Mouse (Mus musculus) heart, postnatal 0 days (tissue): ENCODE measurements around the gene Rnf167. TPM values are rescaled to one million over a fixed set of nuclear protein-coding genes. Genes with fewer than 3 reads are reported as not detected.

Experiments used
- ATAC-seq: fragments of 200-750 bp; cut with Nextera tagmentation; 2 replicates; pipeline ENCODE4 v1.8.0; 2017; ENCODE audit warnings: low read depth, moderate number of reproducible peaks, moderate library complexity; ENCODE audit not compliant: insufficient read depth
- DNase-seq: peaks from one replicate; pipeline ENCODE4 v3.0.0-alpha.2; 2016; ENCODE audit warnings: low spot score
- H3K27ac ChIP-seq: fragments of 300-500 bp; sonication (generic); 2 replicates; pipeline ENCODE4 v1.5.1; 2014; ENCODE audit warnings: low read depth, mild to moderate bottlenecking
- H3K27me3 ChIP-seq: fragments of 300-500 bp; sonication (generic); 2 replicates; pipeline ENCODE4 v1.6.1; 2014; ENCODE audit warnings: low read length, mixed read lengths; ENCODE audit not compliant: control insufficient read depth, insufficient read depth
- H3K36me3 ChIP-seq: fragments of 300-500 bp; sonication (generic); replicated peaks from 2 replicates; pipeline ENCODE4 v1.6.1; 2014; ENCODE audit warnings: low read length, mixed read lengths; ENCODE audit not compliant: control insufficient read depth, insufficient read depth
- H3K4me1 ChIP-seq: fragments of 300-500 bp; sonication (generic); 2 replicates; pipeline ENCODE4 v1.6.1; 2014; ENCODE audit warnings: antibody characterized with exemption; ENCODE audit not compliant: control insufficient read depth, insufficient read depth
- H3K4me2 ChIP-seq: fragments of 300-500 bp; sonication (generic); 2 replicates; pipeline ENCODE4 v1.6.1; 2014; ENCODE audit warnings: low read depth, mild to moderate bottlenecking, low read length, moderate library complexity
- H3K4me3 ChIP-seq: fragments of 300-500 bp; sonication (generic); 2 replicates; pipeline ENCODE4 v1.5.1; 2014; ENCODE audit warnings: low read depth, low read length
- H3K9ac ChIP-seq: fragments of 300-500 bp; sonication (generic); replicated peaks from 2 replicates; pipeline ENCODE4 v1.6.1; 2014; ENCODE audit warnings: low read depth, low read length, mixed read lengths
- H3K9me3 ChIP-seq: fragments of 300-500 bp; sonication (generic); replicated peaks from 2 replicates; pipeline ENCODE4 v1.6.1; 2016; ENCODE audit warnings: low read length; ENCODE audit not compliant: control insufficient read depth
- CTCF ChIP-seq: IDR thresholded peaks from 2 replicates; pipeline ENCODE4 v1.5.1; 2016; ENCODE audit warnings: antibody characterized with exemption, control low read depth, low read depth
- EP300 ChIP-seq: IDR thresholded peaks from 2 replicates; pipeline ENCODE4 v1.6.1; 2016; ENCODE audit warnings: antibody characterized with exemption, low read depth
- WGBS: fragments of 180-500 bp; shearing (Covaris S2); extraction: QIAGEN DNeasy Blood & Tissue Kit; methylation state at CpG from one replicate; pipeline ENCODE4 v1.1.7; 2014; 5-methylcytosine and 5-hydroxymethylcytosine counted together
- polyA plus RNA-seq: library from polyadenylated mRNA; unstranded; fragments of >200 nt; fragmentation: Nextera tagmentation; extraction: Ambion mirVana; gene quantifications from 2 replicates; pipeline ENCODE4 v1.2.1, GENCODE M21; 2015
- total RNA-seq: library from RNA; depleted of rRNA; stranded (reverse); fragments of >200 nt; gene quantifications from 2 replicates; pipeline ENCODE4 v1.2.3, GENCODE M21; 2014; ENCODE audit warnings: low replicate concordance

Rnf167 gene
- total and polyA plus RNA-seq, 2 experiments from 2014 or later: 62.5 to 66.3 TPM

DNA sequence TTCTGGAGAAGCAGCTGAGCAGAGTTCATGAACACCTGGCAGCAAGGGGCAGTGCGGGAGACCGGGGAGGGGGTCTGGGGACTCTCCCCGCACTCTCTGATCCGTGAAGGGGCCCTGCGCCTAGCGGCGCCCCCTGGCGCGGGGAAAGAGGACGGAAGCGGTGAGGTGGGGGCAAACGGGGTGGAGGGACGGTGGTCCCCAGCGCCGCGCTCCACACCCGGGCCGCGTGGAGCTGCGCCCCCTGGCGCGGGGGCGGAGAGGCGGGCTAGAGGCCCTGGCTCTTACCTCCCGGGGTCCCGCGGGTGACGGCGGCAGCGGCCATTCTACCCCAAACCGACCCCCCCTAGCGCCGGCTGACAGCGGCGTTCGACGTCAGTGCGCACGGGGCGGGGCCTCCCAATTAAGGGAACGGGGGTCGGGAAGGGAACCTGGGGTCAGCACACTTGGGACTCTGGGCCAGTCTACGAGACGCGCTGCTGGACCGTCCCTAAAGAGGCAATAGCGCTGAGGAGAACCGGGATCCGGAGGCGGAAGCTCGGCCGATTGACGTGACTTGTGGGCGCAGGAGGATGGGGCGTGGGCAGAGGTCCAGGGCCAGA, 40.7 kb downstream of the Rnf167 start, which contains the start of gene Camta2:
Camta2 (minus strand) TSS at position 505 of the 599 bp plus-strand sequence.
- H3K4me2 ChIP-seq: peak within 1 kb of the TSS; percentile 71
- no peaks in the 10 kb centered on the region for H3K27me3 ChIP-seq
- H3K4me1 ChIP-seq: peaks cover 20% of the 10 kb centered on the region
- peak within 1 kb of the TSS; percentile 82 for H3K27ac ChIP-seq
- peaks cover 32% of the 10 kb centered on the region for H3K36me3 ChIP-seq
- H3K9ac ChIP-seq: peak within 1 kb of the TSS; percentile 62
- no peaks in the 10 kb centered on the region for H3K9me3 ChIP-seq
- WGBS: under 1% methylated on average over 54 of the region's 55 CpGs
- TF ChIP-seq CTCF: peak; percentile 40
- peak; percentile 56; the same call in 1 of the 2 replicates for TF ChIP-seq EP300
- ATAC-seq (peak; percentile 86), DNase-seq (peak; percentile 76)
- peak within 1 kb of the TSS; percentile 69 for H3K4me3 ChIP-seq

DNA sequence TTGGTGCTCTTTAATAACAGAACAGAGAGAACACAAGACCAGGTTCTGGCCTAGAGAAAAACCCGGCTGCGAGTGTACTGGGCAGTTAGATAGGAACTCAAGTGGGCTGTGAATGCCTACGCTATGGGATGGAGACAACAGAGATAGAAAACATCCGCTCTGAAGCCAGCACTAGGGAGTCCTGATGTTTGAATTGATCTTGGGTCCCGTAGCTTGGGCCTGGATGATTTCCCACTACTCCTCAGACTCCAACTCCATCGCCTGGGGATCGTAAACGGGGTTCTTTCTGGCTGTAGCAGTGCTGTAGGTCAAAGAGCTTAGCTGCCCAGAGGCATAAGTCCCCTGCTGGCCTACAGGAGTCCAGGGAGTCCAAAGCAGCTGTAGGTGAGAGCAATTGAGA, 41.3 kb downstream of the Rnf167 start:
- 12% methylated on average over 8 of the region's 8 CpGs for WGBS
- no peak for ATAC-seq

DNA sequence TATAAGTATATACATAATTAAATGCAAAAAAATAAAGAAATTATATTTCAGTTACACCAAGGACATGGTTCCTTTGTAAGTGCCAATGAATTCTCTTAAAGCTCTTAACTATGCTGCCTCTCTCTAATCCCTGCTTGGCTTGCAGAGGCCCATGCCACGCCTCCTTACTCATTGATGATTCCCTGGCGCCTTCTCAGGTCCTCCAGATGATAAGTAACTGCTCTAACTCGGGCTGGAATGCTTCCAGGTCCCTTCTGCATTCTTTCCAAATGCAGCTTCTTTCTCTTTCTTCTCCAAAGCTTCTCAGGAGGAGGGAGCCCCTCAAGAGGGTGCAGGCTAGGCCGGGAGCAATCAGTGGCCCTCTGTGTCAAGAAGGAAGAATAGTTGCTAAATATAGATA, 42.5 kb downstream of the Rnf167 start:
- Histone ChIP-seq H3K27me3 (no peaks in the 10 kb centered on the region), H3K27ac (no peak overlapping the region), H3K9ac (no peak overlapping the region), H3K4me3 (no peak overlapping the region), H3K4me1 (peaks cover 20% of the 10 kb centered on the region), H3K4me2 (no peak overlapping the region), H3K36me3 (peaks cover 14% of the 10 kb centered on the region), H3K9me3 (no peaks in the 10 kb centered on the region)
- TF ChIP-seq EP300 (no peak), CTCF (no peak)
- ATAC-seq (no peak), DNase-seq (no peak)
- 40% methylated on average over 4 of the region's 4 CpGs for WGBS

More for the DNA sequence above, 41.3 kb downstream of the Rnf167 start:
- peaks cover 26% of the 10 kb centered on the region for H3K36me3 ChIP-seq
- H3K4me2 ChIP-seq: peak overlapping the region; percentile 71
- H3K4me1 ChIP-seq: peaks cover 20% of the 10 kb centered on the region
- peak overlapping the region; percentile 82 for H3K27ac ChIP-seq
- H3K9ac ChIP-seq: peak overlapping the region; percentile 62
- peak overlapping the region; percentile 69 for H3K4me3 ChIP-seq
- TF ChIP-seq EP300 (no peak), CTCF (no peak)
- no peak for DNase-seq
- H3K9me3 ChIP-seq: no peaks in the 10 kb centered on the region
- no peaks in the 10 kb centered on the region for H3K27me3 ChIP-seq

DNA sequence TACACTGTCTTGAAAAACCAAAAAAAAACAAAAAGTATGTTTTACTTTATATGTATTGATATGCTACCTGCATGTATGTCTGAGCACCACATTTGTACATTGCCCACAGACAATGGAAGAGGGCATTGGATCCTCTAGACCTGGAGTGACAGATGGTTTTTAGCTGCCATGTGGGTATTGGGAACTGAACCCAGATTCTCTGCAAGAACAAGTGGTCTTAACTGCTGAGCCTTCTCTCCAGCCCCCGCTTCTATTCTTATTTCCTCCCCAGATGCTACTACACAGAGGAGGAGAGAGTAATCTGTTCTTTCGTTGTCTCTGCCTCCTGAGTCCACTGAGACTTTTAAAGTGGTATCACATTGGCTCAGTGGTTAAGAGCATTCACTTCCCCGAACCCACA, 46.5 kb downstream of the Rnf167 start:
- no peak for DNase-seq
- no peaks in the 10 kb centered on the region for H3K9me3 ChIP-seq
- no peak overlapping the region for H3K4me3 ChIP-seq
- WGBS: 44% methylated on average over 3 of the region's 3 CpGs
- no peaks in the 10 kb centered on the region for H3K36me3 ChIP-seq
- H3K4me1 ChIP-seq: peaks cover 12% of the 10 kb centered on the region
- no peak for TF ChIP-seq EP300
- no peak for ATAC-seq
- H3K27me3 ChIP-seq: no peaks in the 10 kb centered on the region
- H3K27ac ChIP-seq: no peak overlapping the region
- no peak overlapping the region for H3K4me2 ChIP-seq
- no peak overlapping the region for H3K9ac ChIP-seq

DNA sequence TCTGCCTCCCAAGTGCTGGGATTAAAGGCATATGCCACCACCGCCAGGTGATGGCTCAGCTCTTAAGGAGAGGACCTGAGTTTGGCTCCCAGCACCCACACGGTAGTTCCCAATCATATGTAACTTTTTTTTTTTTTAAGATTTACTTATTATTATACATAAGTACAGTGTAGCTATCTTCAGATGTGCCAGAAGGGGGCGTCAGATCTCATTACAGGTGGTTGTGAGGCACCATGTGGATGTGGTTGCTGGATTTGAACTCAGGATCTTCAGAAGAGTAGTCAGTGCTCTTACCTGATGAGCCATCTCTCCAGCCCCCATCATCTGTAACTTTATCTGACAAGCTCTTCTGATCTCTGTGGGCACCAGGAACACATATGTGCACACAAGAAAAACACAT, 50.3 kb downstream of the Rnf167 start:
- H3K4me2 ChIP-seq: no peak overlapping the region
- no peak for ATAC-seq
- 74% methylated on average over 3 of the region's 3 CpGs for WGBS

DNA sequence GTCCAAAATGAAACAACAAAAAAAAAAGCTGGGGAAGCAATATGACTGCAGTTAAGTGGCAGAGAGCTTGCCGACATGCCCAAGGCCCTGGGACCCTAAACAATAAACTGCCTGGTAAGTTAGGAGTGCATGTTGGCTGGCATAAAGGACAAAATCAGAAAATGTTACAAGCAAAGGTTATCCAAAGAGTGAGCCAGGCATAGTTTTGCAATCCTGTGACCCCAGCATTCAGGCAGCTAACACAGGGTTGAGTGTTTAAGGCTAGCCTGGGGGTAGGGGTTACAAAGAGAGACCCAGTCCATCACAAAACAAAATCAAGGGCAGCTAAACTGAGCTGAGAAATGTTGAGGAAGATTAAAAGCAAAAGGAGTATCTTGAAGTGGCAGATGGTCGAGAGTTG, 52.0 kb downstream of the Rnf167 start:
- 82% methylated on average over 2 of the region's 2 CpGs for WGBS
- TF ChIP-seq CTCF (no peak), EP300 (no peak)

More for the DNA sequence above, 50.3 kb downstream of the Rnf167 start:
- no peaks in the 10 kb centered on the region for H3K9me3 ChIP-seq
- H3K9ac ChIP-seq: no peak overlapping the region
- no peaks in the 10 kb centered on the region for H3K27me3 ChIP-seq
- H3K4me1 ChIP-seq: peaks cover 10% of the 10 kb centered on the region; the same call in 1 of the 2 replicates
- no peak; the same call in 1 of the 2 replicates for TF ChIP-seq CTCF
- TF ChIP-seq EP300: no peak
- no peaks in the 10 kb centered on the region for H3K36me3 ChIP-seq
- no peak for DNase-seq
- no peak overlapping the region for H3K4me3 ChIP-seq
- no peak overlapping the region for H3K27ac ChIP-seq

More for the DNA sequence above, 52.0 kb downstream of the Rnf167 start:
- ATAC-seq (no peak), DNase-seq (no peak)
- Histone ChIP-seq H3K4me1 (peaks cover 19% of the 10 kb centered on the region; the same call in 1 of the 2 replicates), H3K9ac (no peak overlapping the region), H3K27ac (no peak overlapping the region), H3K36me3 (peaks cover 8% of the 10 kb centered on the region), H3K4me3 (no peak overlapping the region), H3K4me2 (no peak overlapping the region), H3K9me3 (no peaks in the 10 kb centered on the region), H3K27me3 (no peaks in the 10 kb centered on the region)
